Mouse (Mus musculus) kidney, embryonic 16.5 days (tissue): ENCODE data around the gene Slc22a5. TPM values are rescaled to one million over a fixed set of nuclear protein-coding genes. Genes with fewer than 3 reads are reported as not detected.
A peak's percentile ranks its signal among the peaks of the same experiment; 100 is the strongest.

Experiments used
- ATAC-seq: fragments of 200-750 bp; cut with Nextera tagmentation; 2 replicates; pipeline ENCODE4 v1.8.0; 2017; ENCODE audit warnings: moderate TSS enrichment; ENCODE audit not compliant: low FRiP score, low TSS enrichment
- H3K27ac ChIP-seq: fragments of 300-500 bp; sonication (generic); 2 replicates; pipeline ENCODE4 v1.5.1; 2014; ENCODE audit warnings: low read length
- H3K27me3 ChIP-seq: fragments of 300-500 bp; sonication (generic); 2 replicates; pipeline ENCODE4 v1.6.1; 2014; ENCODE audit warnings: low read length, control low read depth, mixed read lengths; ENCODE audit not compliant: insufficient read depth
- H3K36me3 ChIP-seq: fragments of 300-500 bp; sonication (generic); 2 replicates; pipeline ENCODE4 v1.6.1; 2014; ENCODE audit warnings: low read length, control low read depth, mixed read lengths; ENCODE audit not compliant: insufficient read depth
- H3K4me1 ChIP-seq: fragments of 300-500 bp; sonication (generic); 2 replicates; pipeline ENCODE4 v1.6.1; 2014; ENCODE audit warnings: low read length, control low read depth, mixed read lengths; ENCODE audit not compliant: insufficient read depth
- H3K4me2 ChIP-seq: fragments of 300-500 bp; sonication (generic); replicated peaks from 2 replicates; pipeline ENCODE4 v1.6.1; 2014; ENCODE audit warnings: low read depth, low read length
- H3K4me3 ChIP-seq: fragments of 300-500 bp; sonication (generic); 2 replicates; pipeline ENCODE4 v1.5.1; 2014; ENCODE audit warnings: mild to moderate bottlenecking, low read length
- H3K9ac ChIP-seq: fragments of 300-500 bp; sonication (generic); replicated peaks from 2 replicates; pipeline ENCODE4 v1.6.1; 2014; ENCODE audit warnings: low read length
- H3K9me3 ChIP-seq: fragments of 300-500 bp; sonication (generic); 2 replicates; pipeline ENCODE4 v1.6.1; 2016; ENCODE audit warnings: low read length, control low read depth
- WGBS: fragments of 180-500 bp; shearing (Covaris S2); extraction: QIAGEN DNeasy Blood & Tissue Kit; methylation state at CpG from one replicate; pipeline ENCODE4 v1.1.7; 2014; 5-methylcytosine and 5-hydroxymethylcytosine counted together
- polyA plus RNA-seq: library from polyadenylated mRNA; unstranded; fragments of >200 nt; fragmentation: Nextera tagmentation; extraction: Ambion mirVana; gene quantifications from 2 replicates; pipeline ENCODE4 v1.2.1, GENCODE M21; 2015

The Slc22a5 gene
- polyA plus RNA-seq, 1 experiment from 2014 or later, result 18.4 TPM

GRCm38 (mm10) chr11:53904534-53904925 lies 13.1 kb upstream of the Slc22a5 start:
- Histone ChIP-seq H3K9me3 (no peaks in the 10 kb centered on the region), H3K27ac (peak overlapping the region; percentile 49), H3K4me1 (peaks cover 20% of the 10 kb centered on the region), H3K4me2 (peak overlapping the region; percentile 13; the same call in 1 of the 2 replicates), H3K27me3 (no peaks in the 10 kb centered on the region), H3K36me3 (no peaks in the 10 kb centered on the region), H3K4me3 (no peak overlapping the region), H3K9ac (no peak overlapping the region)
- peak; percentile 47 for ATAC-seq
- WGBS, result 46% methylated on average over 9 of the region's 9 CpGs

GRCm38 (mm10) chr11:53903781-53904533 lies 12.5 kb upstream of the Slc22a5 start:
- Histone ChIP-seq H3K4me1 (peaks cover 24% of the 10 kb centered on the region), H3K4me3 (no peak overlapping the region), H3K27me3 (no peaks in the 10 kb centered on the region), H3K4me2 (peak overlapping the region; percentile 13), H3K36me3 (no peaks in the 10 kb centered on the region), H3K27ac (peak overlapping the region; percentile 49), H3K9me3 (no peaks in the 10 kb centered on the region), H3K9ac (no peak overlapping the region)
- ATAC-seq, result peak; percentile 83
- whole genome bisulfite sequencing, result 14% methylated on average over 16 of the region's 16 CpGs

GRCm38 (mm10) chr11:53902741-53903140 lies 11.3 kb upstream of the Slc22a5 start:
- 75% methylated on average over 14 of the region's 14 CpGs for WGBS
- Histone ChIP-seq H3K4me1 (peaks cover 26% of the 10 kb centered on the region), H3K4me3 (no peak overlapping the region), H3K27ac (no peak overlapping the region), H3K36me3 (no peaks in the 10 kb centered on the region), H3K9me3 (no peaks in the 10 kb centered on the region), H3K27me3 (no peaks in the 10 kb centered on the region), H3K4me2 (no peak overlapping the region), H3K9ac (no peak overlapping the region)
- ATAC-seq, result no peak

DNA sequence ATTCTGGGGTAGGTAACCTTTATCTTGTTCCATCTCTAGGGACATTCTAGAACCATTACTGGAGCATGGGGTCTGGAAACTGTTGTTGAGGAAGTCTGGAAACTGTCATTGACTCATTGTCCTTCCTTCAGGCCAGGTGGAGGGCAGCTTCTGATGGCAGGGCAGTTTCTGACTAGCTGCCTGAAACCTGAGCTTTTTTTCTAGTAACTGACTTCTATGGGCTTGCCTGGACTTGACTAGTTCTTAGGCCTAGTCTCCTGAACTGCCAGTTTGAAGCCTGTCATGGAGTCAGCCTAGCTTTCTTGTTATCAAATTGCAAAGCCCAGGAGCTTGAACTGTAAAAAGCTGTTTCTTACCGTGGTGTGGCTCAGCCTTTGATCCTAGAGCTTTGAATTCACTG lies 9.5 kb upstream of the Slc22a5 start:
- Histone ChIP-seq H3K9ac (no peak overlapping the region), H3K4me2 (no peak overlapping the region), H3K4me1 (peaks cover 26% of the 10 kb centered on the region), H3K4me3 (no peak overlapping the region), H3K27me3 (no peaks in the 10 kb centered on the region), H3K27ac (no peak overlapping the region), H3K36me3 (no peaks in the 10 kb centered on the region), H3K9me3 (no peaks in the 10 kb centered on the region)
- 65% methylated on average over 1 of the region's 1 CpGs for WGBS
- ATAC-seq, result no peak

GRCm38 (mm10) chr11:53899981-53900380 lies 8.5 kb upstream of the Slc22a5 start:
- no peak overlapping the region for H3K9ac ChIP-seq
- no peaks in the 10 kb centered on the region for H3K9me3 ChIP-seq
- ATAC-seq, result no peak
- H3K4me3 ChIP-seq, result no peak overlapping the region
- H3K4me2 ChIP-seq, result no peak overlapping the region
- H3K27me3 ChIP-seq, result no peaks in the 10 kb centered on the region
- peaks cover 25% of the 10 kb centered on the region for H3K4me1 ChIP-seq
- no peak overlapping the region for H3K27ac ChIP-seq
- 84% methylated on average over 6 of the region's 6 CpGs for WGBS
- no peaks in the 10 kb centered on the region for H3K36me3 ChIP-seq

- H3K36me3 ChIP-seq, result no peaks in the 10 kb centered on the region
- H3K4me3 ChIP-seq, result no peak overlapping the region
- ATAC-seq, result no peak
- H3K4me1 ChIP-seq, result peaks cover 15% of the 10 kb centered on the region
- no peak overlapping the region for H3K27ac ChIP-seq
- no peaks in the 10 kb centered on the region for H3K27me3 ChIP-seq
- H3K9ac ChIP-seq, result no peak overlapping the region
- 24% methylated on average over 3 of the region's 3 CpGs for WGBS
- H3K4me2 ChIP-seq, result no peak overlapping the region
- no peaks in the 10 kb centered on the region for H3K9me3 ChIP-seq
Measured at GRCm38 (mm10) chr11:53899004-53899403, 7.5 kb upstream of the Slc22a5 start.

DNA sequence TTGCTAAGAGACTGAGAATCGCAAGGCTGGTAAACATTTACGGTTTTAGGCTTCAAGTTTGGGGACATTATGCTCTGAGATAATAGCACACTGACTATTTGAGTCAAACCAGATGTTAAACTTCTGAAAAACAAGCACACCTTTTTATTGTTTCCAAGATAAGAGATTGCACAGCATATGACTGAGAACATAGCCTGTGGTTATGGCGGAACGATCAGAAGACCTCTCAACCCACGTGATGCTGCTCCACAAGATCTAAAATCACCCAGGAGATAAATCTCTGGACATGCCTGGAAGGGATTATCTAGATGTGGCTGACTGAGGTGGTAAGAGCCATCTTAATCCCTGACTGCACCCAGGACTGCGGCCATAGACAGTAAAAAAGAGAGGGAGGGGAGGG lies 5.5 kb upstream of the Slc22a5 start:
- Histone ChIP-seq H3K4me1 (peaks cover 15% of the 10 kb centered on the region), H3K9ac (no peak overlapping the region), H3K9me3 (no peaks in the 10 kb centered on the region), H3K4me2 (no peak overlapping the region), H3K27me3 (no peaks in the 10 kb centered on the region), H3K4me3 (no peak overlapping the region), H3K27ac (no peak overlapping the region), H3K36me3 (no peaks in the 10 kb centered on the region)
- WGBS, result 76% methylated on average over 6 of the region's 6 CpGs
- ATAC-seq, result no peak

DNA sequence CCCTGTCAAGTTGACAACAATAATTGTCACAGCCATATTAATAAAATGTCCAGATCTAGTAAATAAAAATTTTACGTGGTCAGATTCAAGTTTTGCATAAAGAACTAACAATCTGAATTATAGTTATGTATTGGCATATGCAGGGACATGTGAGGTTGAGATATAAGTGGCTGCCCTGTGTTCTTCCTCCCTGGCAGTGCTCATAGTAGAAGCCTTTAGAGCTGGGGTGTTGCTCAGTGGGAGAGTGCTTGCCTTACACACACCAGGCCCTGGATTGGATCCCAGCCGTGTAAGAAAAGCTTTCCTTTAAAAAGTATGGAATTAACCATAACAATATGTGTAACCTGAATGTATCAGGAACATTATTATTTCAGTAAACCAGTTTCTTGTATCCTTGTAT lies 2.0 kb upstream of the Slc22a5 start:
- 79% methylated on average over 2 of the region's 2 CpGs for WGBS
- Histone ChIP-seq H3K9ac (no peak overlapping the region), H3K4me3 (no peak overlapping the region), H3K27me3 (no peaks in the 10 kb centered on the region), H3K27ac (peak overlapping the region; percentile 80; the same call in 1 of the 2 replicates), H3K9me3 (no peaks in the 10 kb centered on the region), H3K4me2 (no peak overlapping the region), H3K36me3 (no peaks in the 10 kb centered on the region), H3K4me1 (peaks cover 32% of the 10 kb centered on the region)
- ATAC-seq, result no peak

DNA sequence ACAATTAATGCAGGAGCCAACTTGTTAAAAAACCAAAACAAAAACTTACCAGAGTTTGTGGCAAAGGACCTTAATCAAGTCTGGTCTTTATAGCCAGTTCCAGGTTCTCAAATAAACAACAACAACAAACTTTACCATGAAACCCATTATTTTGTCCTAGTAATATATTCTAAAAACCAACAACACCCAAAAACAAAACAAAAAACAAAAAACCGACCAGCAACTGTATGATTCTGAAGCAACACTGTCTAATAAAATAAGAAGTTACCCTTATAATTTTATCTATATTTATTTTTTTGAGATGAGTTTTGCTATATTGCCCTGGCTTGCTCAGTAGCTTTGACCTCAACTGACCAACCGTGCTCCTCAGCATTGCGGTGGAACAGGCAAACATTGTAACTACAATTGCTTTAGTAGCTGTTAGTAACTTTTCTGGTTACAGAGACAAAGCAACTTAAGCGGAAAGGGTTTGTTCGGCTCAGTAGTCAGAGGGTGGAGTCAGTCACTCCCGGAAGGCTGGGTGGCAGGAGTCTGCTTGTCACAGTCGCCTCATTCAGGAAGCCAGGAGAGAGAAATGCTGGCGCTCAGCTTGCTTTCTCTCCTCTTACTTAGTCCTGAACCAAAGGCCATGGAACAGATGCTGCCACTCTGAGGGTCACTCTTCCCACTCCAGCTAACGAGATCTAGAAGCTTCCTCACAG lies 1.4 kb upstream of the Slc22a5 start:
- Histone ChIP-seq H3K4me3 (no peak overlapping the region), H3K36me3 (no peaks in the 10 kb centered on the region), H3K27me3 (no peaks in the 10 kb centered on the region), H3K4me1 (peaks cover 36% of the 10 kb centered on the region), H3K4me2 (peak overlapping the region; percentile 29; the same call in 1 of the 2 replicates), H3K9ac (no peak overlapping the region), H3K27ac (peak overlapping the region; percentile 80), H3K9me3 (no peaks in the 10 kb centered on the region)
- no peak for ATAC-seq
- WGBS, result 31% methylated on average over 9 of the region's 9 CpGs
